Mouse (Mus musculus) layer of hippocampus, postnatal 14 days (tissue): ENCODE measurements at regions not wholly inside any gene's neighbourhood (a gene's known extent, or its start where the extent isn't known, plus 50 kb on each side); places are given as distances from the start of the nearest gene placed in this dataset.
A peak's percentile ranks its signal among the peaks of the same experiment; 100 is the strongest.

Experiments
- DNase-seq, 2 experiments: peaks; one replicate each; pipeline ENCODE4 v3.0.0; 2021 to 2022; ENCODE audit warnings: low spot score in 2 of 2, mixed read lengths in 1 of 2

DNA sequence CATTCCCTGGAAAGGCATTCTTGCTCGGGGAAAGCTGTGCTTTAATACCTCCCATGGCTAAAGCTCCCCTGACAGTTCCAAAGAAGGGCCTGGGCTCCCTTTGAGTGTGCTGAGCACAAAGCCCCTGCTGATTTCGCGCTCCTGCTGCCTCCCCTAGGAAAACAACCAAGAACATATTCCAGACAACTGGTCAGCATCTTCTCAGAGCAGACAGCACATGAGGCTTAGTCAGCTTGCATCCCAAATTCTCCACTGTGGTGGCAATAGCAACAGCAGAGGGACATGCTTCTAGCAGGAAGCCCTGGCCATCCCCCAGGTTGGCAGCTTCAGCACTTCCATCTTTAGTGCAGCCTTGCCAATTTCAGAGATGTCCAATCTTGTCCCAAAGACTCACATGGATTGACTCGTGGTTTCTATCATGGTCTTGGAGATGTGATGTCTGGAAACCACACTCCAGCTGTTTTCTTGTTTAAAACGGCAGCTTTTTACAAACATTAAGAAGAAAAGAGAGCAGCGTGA, 163.8 kb downstream of the Snx19 start:
- no peak for DNase-seq

DNA sequence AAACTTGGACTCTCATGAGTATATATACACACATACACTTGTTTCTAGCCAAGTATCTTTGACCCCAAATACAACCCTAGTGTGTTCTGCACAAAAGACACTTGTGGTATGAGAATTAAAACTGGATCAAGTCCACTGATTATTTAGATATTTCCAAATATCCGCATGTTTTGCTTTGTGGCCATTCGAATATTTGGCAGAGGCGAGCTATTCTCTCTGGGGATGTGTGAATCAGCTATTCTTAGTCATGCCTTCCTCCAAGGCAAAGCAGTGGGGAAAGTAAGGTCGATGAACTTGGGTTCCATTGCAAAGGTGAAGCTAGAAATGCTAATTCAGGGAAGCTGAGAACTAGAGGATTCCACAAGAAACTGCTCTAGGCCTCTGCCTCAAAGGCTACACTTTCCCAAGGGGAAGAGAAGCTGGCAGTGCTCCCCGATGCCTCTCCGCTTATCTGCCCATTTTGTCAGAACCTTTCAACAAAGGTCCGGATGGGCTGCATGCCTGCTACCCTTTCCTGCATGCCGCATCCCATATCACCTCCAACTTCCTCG, 154.4 kb downstream of the Snx19 start:
- no peak for DNase-seq

DNA sequence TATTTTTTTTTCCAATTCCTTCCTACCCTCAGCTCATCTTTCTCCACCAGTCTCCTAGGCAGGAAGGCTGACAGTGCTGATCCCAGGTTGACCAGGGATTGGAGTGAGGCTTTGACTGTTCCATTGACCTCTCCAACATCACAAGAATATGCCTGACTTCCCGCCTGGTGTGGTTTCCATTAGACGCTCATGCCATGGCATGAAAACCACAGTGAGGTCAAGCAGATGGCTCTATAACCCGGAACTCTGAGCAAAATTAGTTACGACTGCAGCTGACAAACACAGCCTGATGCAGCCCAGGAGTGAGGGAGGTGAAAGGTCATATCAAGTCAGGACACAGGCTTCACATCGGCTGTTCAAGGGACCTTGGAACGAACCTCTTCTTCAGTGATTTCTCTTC, 153.6 kb downstream of the Snx19 start:
- DNase-seq: no peak

DNA sequence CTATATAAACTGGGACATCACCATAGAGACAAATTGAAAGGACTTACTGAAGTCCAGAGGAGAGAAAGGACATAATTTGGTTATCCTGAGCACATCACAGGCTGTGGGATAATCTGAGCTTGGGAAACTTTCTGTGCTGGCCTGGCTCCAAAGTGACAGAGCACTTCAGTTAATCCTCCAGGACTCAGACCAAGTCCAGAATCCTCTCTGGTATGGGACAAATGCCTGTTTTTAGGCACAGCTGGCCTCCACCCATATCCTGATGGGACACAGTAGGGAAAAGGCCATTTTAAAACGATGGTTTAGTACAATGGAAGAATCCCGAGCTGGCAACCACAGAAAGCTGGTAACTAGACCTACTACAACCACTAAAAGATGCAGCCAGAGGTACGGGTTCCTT, 151.3 kb downstream of the Snx19 start:
- DNase-seq: no peak

DNA sequence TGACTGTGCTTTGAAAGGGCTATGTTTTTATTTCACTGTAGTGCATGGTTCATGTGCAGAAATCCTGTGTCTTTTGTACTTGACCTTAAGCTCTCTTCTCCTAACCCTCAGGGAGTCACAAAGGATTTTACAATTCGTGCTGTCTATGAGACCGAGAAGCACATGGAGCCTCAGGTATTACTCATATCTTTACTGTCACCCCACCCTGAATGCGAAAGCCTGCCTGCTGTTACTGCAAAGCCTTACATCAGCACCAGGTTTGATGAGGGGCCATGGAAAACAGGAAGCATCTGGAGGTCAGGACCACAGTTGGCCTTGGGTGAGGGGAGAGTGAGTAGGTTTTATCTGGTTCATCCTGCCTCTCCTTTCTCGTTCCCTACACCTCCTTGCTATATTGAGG, 150.3 kb downstream of the Snx19 start:
- DNase-seq: no peak

DNA sequence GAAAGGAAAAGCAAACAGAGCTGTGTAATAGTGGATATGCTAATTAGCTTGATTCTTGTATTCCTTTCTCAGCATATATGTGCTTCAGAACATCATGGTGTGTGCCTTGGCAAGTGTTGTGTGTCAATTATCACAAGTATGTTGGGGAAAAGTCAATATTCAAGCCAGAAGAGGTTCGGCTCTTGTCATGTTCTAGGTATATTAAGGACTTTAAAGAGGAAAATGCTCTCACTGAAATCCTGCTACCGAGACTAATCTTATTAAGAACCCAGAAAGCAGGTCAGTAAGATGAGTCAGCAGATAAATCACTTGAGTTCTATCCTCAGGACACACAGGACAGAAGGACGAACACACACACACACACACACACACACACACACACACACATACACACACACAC, 148.6 kb downstream of the Snx19 start:
- no peak for DNase-seq

DNA sequence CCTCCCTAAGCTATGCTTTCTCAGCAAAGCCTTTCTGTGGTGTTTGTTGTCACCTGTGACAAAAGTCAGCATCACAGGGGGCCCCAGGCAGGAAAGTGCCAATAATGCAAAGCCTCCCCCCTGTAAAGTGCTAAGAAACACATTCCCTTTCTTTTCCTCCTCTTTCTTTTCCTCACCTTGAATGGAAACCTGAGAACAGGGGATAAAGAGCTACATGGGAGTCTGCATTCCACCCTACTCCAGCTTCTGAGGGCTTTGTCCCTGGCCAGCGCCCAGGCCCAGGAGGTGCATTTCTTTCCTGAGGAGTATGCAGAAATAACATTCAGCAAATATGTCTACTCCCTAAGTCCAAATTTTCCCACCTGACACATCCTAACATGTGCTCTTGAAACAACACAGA, 146.4 kb downstream of the Snx19 start:
- no peak for DNase-seq

DNA sequence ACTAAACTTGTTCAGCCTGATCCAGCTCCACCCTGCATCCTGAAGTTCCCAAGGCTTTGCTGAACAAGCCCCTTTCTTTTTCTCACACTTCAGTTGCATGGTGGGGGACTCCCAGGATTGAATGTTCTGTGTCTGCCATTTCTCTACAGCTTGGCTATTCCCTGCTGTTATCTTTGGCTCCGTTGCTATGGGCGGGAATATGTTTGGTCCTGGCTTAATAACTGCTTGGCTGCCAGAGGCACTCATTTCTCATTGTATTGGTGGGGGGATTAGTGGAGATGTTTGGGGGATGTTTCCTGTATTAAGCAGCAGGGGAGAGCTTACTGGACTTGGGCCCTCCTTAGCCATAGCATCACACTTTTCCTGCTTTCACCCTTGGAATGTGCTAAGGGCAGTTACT, 144.1 kb downstream of the Snx19 start:
- no peak for DNase-seq

DNA sequence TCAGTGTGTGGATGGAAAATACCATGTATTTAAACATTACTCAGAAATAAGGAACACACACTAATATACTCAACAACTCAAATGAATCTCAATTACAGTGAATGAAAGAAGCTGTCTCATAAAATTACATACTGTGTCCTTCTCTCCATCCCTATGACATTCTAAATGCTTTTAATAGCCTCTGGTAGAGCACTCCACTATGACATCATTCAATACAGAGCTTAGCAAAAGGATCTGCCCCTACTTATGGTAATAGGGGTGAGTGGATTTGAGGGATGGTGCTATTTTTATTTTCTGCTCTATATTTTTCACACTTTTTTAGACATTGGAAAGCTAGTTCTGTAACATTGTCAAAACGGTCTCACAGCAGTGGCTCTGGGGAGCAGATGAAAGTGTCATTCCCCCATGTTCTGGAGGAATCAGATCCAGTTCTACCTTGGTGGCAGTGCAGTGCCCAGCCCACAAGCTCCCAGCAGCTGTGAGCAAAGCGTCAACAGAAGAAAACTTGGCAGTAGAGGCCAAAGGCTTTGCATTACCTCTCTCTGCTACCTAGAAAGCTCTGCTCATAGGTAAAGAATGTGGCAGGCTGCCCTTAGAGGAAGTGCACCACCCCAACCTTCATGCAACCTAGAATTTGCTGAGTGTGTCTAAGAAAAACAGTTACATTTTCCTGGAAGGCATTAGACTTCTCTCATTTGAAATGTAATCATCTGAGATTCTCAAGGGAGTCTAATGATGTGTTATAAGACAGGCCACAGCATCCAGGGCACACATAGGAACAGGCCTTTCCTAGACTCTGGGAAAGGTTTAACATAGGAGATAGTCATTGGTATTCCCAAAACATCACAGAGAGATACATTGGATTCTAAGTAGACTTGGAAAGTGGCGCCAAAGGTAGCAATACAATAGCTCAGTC, 138.1 kb downstream of the Snx19 start:
- DNase-seq: no peak

DNA sequence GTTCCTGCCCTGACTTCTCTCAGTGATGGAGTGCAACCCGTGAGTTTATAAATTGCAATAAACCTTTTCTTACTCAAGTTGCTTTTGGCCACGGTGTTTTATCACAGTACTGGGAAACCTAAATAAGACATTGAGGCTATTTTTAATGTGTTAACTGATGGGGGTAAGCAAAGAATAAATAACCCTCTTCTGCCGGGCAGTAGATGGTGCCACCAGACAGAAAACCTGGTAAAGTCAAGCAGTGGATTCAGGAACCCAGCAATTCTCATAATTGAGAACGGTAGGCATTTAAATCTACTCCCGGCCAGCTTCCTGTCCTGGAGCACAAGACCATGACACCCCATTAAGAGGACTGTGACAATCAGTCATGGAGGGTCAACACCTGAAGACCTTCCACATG, 136.5 kb downstream of the Snx19 start:
- DNase-seq: peak in 1 of 2 experiments; percentile 11

DNA sequence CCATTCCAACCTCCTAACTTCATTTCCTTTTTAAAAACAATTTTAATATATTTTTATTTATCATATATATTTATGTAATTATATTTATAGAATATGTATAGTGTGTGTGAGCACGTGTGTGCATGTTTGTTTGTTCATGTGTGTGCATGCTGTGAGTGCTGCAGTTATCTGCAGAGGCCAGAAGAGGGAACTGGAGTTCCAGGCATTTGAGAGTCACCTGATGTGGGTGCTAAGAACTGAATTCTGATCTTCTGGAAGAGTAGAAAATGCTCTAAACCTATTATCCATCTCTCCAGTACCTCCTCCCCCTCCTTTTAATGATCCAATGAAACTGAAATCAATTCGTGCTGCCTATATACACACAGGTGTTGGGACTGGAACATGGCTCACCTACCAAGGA, 128.0 kb downstream of the Snx19 start:
- no peak for DNase-seq

DNA sequence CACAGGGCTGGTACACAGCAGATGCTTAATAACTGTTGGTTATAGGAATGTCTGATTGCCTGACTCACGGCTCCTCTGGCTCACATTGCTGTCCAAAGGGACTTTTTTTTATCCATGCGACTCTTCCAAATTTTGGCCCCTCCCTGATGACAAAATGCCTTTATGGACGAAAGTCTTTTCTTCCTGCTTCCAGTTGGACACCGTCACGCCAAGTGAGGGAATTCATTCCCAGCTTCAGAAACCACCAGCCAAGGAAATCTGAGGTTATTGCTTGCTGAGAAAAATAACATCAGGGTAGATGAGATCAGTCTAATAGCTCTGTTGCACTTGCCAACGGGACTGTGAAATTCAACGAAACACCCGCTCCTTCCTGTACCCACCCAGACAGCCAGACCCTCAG, 125.8 kb downstream of the Snx19 start:
- no peak for DNase-seq

DNA sequence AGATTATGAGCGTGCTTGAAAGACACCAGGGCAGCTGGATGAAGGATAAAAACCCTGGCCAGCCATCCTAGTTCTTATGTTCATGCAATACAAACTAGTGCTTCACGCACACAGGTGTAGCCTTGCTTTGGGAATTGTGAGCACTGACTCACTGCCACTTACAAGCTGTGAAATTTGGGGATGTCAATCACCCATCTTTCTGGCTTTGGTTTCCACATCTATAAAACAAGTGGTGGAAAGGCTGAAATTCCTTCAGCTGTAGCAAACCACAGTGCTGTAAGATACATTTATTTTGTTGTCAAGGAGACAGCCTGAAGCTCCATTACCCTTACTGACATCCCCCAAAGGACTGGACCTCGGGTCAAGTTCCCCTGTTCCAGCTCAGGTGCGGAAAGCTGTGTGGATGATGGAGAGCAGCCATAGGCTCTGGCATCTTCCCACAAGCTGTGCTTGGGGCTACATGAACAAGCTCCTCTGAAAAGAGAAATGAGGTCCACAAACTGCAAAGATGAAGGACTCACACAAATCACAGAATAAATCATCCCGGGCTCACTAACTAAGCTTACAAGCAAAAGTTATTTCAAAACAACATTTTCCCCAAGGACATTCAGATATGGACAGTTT, 123.1 kb downstream of the Snx19 start:
- no peak for DNase-seq

DNA sequence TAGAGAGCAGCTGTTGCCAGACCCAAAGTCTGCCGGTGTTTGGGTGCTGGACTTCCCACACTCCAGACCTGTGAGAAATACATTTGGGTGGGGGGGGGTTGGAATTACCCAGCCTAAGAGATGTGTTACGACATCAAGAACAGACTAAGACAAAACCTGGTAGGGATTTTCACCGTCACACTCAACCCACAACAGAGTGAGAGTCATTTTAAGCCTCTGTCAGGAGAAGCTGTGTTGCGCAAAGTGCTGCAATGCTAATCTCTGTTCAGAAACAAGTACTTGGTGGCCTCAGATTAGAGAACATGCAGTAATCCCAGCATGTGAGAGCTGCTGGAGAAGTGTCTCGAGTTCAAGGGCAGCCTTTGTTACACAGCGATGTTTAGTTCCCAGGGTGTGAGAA, 113.0 kb downstream of the Snx19 start:
- no peak for DNase-seq

DNA sequence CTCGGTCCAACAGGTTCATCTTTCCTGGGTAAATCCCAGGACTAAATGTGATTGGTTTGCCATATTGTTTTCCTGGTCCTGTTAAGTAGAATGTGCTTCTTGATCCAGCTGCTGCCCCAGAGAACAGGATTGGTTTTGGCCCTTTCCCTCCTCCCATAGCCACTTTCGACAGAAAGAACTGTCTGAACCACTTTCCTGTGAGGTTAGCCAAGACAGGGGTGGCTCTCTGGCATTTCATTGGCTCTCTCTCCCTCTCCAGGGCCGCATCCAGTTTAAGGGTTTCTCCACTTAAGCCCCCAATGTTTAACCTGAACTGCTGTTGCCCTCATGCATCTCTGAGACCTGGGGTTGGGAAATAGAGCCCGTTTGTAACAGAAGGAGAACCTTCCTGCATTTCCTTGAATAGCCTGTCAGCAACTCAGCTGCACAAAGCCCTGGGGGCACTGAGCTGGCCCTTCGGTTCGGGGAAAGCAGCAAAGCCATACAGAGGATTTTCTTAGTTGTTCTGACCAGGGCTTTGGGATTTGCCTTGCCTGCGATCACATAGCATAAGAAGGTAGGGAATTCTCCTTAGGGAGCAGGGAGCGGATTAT, 109.7 kb downstream of the Snx19 start:
- no peak for DNase-seq

DNA sequence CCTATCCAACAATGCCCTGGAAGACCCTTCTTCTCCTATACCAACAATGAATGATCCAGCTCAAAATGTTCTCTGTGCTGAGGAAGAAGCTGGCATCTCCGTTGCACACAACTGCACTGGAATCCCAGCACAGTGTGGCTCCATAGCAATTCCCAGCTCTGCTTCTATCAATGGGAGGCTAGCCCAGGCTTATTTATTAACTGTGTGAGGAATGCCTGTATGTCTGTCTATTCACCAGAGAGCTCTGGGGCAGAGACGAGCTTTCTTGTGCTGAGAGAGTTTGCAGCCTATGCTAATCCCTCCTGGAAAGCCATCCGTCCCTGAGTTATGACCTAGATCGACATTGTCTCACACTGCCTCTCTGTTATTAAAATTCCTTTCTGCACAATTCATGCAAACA, 108.1 kb downstream of the Snx19 start:
- DNase-seq: no peak

DNA sequence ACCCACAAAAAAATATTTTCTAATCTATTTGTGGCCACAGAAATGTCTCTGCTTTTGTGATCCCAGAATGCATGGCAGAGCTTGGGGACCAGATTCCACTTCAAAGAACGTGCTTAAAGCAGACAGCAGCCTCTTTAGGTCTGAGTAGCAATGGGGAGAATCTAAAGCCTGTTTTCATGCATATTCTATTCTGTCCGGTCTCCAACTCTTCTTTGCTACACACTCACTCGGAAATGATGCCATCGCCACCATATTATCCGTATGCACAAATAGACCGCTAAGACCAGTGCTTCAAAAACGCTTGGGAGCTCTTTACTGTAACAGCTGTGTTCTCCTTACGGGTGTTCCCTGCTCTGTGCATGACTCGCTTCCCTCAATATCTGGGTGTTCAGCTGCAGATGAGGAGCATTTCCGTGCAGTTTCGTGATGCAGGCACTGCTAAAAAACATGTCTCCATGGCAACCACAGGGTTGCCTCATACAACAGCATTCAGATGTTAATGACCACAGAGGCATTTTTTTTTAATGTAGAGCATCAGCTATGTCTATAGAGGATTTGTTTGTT, 107.0 kb downstream of the Snx19 start:
- DNase-seq: peak; percentile 12 to 35

DNA sequence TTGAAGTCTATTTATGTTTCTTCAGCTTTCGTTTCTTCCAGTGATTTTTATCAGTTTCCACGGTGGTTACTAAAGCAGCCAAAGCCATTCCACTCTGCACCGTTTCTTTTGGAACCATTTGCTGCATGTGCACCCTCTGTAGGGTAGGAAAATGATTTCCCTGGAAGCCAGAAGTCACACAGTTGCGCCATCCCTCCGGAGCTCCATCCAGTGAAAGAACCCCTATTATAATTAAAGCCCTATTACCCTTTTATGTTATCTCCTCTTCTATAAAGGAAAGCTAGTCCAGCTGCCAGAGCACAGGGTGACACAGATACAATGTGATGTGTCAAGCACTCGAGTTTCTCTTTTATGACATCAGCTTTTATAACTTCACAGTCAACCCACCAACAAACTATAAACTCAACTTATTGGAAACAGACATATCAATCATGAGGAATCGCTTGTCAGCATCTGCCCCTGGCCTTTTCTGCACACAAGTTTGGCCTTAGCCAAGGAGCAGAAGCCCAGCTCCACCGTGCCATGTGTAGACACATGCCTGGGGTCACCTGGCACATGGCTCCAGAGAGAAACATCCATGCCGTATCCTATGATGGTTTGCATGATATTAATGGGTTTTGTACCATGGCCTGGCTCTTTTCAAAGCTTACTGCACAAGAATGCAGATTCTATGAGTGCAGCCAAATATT, 106.3 kb downstream of the Snx19 start:
- no peak for DNase-seq

DNA sequence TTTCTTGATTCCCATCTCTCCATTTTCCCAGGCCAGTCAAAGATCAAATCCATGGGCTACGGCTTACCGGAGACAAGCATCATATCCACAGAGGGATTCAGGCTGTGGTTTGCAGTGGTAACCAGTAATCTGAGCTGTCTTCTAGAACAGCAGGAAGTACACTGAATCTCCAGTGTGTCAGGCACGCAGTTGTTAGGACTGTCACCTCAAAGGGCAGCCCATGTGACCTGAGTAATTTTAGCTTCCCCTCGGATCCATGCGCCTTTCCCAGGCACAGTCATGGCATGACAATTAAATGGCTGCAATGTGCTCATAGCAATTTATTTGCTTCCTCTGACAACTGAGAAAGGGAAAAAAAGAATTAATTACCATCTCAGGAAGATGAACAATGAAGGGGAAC, 98.2 kb downstream of the Snx19 start:
- DNase-seq: no peak

DNA sequence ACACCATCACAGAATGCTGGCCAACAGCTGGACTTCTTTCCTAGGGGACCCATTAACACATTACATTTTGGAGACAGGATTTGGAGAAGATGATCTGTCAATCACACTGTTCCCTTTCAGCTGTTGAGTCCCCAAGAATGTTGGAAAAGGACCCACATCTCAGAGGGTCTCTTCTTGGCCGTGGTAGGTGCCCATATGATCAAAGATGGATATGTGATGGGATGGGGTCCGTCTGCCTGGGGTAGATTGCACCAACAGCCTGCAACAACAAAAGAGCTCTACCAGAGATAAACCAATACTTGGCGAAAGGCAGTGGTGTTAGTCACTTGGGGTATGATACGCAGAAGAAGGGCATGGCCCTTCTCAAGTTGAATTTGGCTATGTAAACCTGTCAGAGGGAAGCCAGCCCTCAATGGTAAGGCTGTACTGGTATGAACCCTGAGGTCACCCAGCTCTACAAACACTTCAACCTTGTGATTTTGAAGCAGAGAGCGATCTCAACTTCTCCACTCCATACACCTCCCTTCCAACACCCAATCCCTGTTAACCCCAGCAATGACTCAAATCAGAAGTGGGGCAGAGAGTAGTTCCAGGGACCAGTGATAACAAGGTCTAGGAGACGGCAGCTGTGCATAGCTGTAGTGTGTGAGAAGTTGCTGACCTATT, 97.6 kb downstream of the Snx19 start:
- DNase-seq: no peak
